Mouse (Mus musculus) adrenal gland, postnatal 14 days (tissue): ENCODE results near the gene Trip12. TPM values are rescaled to one million over a fixed set of nuclear protein-coding genes. Genes with fewer than 3 reads are reported as not detected.

Experiments used
- microRNA-seq, 2 experiments: library from miRNA; unstranded; fragments of <30 nt; microRNA quantifications; one replicate each; pipeline ENCODE4 v1.2.0; 2021
- total RNA-seq: library from RNA; stranded (reverse); gene quantifications from 2 replicates; pipeline ENCODE4 v1.2.3, GENCODE M21; 2021

Trip12 gene
- total RNA-seq, 1 experiment from 2014 or later = 225 TPM

Small RNA genes within 50 kb of the gene (microRNA-seq; reads per million reads assigned to microRNA genes)
- gene Mir5126 = 7.7 to 8.4 reads per million in 2 experiments

Other genes starting within 250 kb of the Trip12 start
- gene Dner, start 144.3 kb downstream of the Trip12 start, total RNA-seq = 2.4 and 3.9 TPM in 2 replicates
- 6.4 and 7.8 TPM in 2 replicates for gene Fbxo36, start 675 bp downstream of the Trip12 start, total RNA-seq
- gene Slc16a14, start 94.6 kb upstream of the Trip12 start, total RNA-seq = 0.53 and 1.9 TPM in 2 replicates